Comparison of ENCODE assay signal across 21 mouse cellular contexts in genomic region chr2:35595102-35595501, GRCm38 (mm10). TPM values are rescaled to one million over a fixed set of nuclear protein-coding genes. Genes with fewer than 3 reads are reported as not detected.
DNase-seq lines count a peak whose midpoint lies in the region; ATAC-seq and TF ChIP-seq lines count a peak whose summit lies in the region.
"Had no signal": no experiment of that assay in that cellular context is flagged by ENCODE, and none has a peak within 500 bp of the region (broad histone marks: within the 10 kb centered on the region; RNA-seq: fewer than 3 reads in every experiment).

No protein-coding gene starts in this region.

- peaks cover 93% of the 10 kb centered on the region for H3K4me1 ChIP-seq in heart, embryonic 10.5 days
- H3K4me1 ChIP-seq in lung, embryonic 16.5 days (replicated peaks; ENCODE audit: control insufficient read depth, insufficient read depth, low read length) = peaks cover 66% of the 10 kb centered on the region
- 0 out of 2 replicates have a peak, but pooled peaks cover 4% of the 10 kb centered on the region for H3K4me1 ChIP-seq in intestine, postnatal 0 days (replicated peaks; ENCODE audit: control insufficient read depth, insufficient read depth, low read length)
- H3K4me1 ChIP-seq in stomach, postnatal 0 days (replicated peaks; ENCODE audit: control insufficient read depth, insufficient read depth) = 0 out of 2 replicates have a peak, but pooled peaks cover 3% of the 10 kb centered on the region

- peak overlapping the region; percentile 75 for H3K27ac ChIP-seq in heart, embryonic 10.5 days
- H3K27ac ChIP-seq in lung, embryonic 16.5 days (ENCODE audit: low read length) = peak overlapping the region; percentile 53
- no peak overlapping the region for H3K27ac ChIP-seq in intestine, postnatal 0 days (ENCODE audit: low read depth, low read length)
- no peak overlapping the region for H3K27ac ChIP-seq in stomach, postnatal 0 days (replicated peaks)
- H3K27ac ChIP-seq: hindbrain, embryonic 12.5 days; limb, embryonic 13.5 days had no signal

- no peak overlapping the region for H3K9ac ChIP-seq in lung, embryonic 16.5 days (ENCODE audit: low read length)
- H3K9ac ChIP-seq in intestine, postnatal 0 days (ENCODE audit: low read depth, low read length) = no peak overlapping the region
- no peak overlapping the region for H3K9ac ChIP-seq in stomach, postnatal 0 days (ENCODE audit: low read length)
- H3K9ac ChIP-seq: forebrain, postnatal 0 days; hindbrain, embryonic 12.5 days; limb, embryonic 13.5 days; liver, postnatal 0 days had no signal

- no peak overlapping the region for H3K4me2 ChIP-seq in lung, embryonic 16.5 days (ENCODE audit: low read depth, low read length)
- no peak overlapping the region for H3K4me2 ChIP-seq in intestine, postnatal 0 days (replicated peaks; ENCODE audit: low read depth)
- H3K4me2 ChIP-seq in stomach, postnatal 0 days (replicated peaks; ENCODE audit: low read depth) = no peak overlapping the region
- H3K4me2 ChIP-seq: hindbrain, embryonic 12.5 days; limb, embryonic 13.5 days; midbrain, embryonic 11.5 days had no signal

- H3K27me3 ChIP-seq in heart, embryonic 10.5 days (ENCODE audit: insufficient read depth, poor library complexity, severe bottlenecking) = no peaks in the 10 kb centered on the region
- no peaks in the 10 kb centered on the region for H3K27me3 ChIP-seq in lung, embryonic 16.5 days (ENCODE audit: control insufficient read depth, insufficient read depth, low read depth, low read length)
- no peaks in the 10 kb centered on the region for H3K27me3 ChIP-seq in intestine, postnatal 0 days (replicated peaks; ENCODE audit: control insufficient read depth, insufficient read depth, low read length)
- H3K27me3 ChIP-seq in stomach, postnatal 0 days (ENCODE audit: control insufficient read depth, insufficient read depth, low read length) = no peaks in the 10 kb centered on the region
- H3K27me3 ChIP-seq: hindbrain, embryonic 12.5 days; limb, embryonic 13.5 days had no signal

- no peak for DNase-seq in heart, embryonic 10.5 days (ENCODE audit: low spot score)
- no peak for DNase-seq in heart, adult 8-10 months (ENCODE audit: low spot score)
- DNase-seq in lung, postnatal 14 days = no peak
- peak; percentile 57 for DNase-seq in stomach, postnatal 0 days (ENCODE audit: low spot score)
- no peak for DNase-seq in ovary, postnatal 10 days (ENCODE audit: low spot score)
- no peak for DNase-seq in embryo, embryonic 10 days (ENCODE audit: low spot score)
- DNase-seq: cerebellum, adult 11 months; forebrain, postnatal 0 days; gastrocnemius, postnatal 14 days; layer of hippocampus, postnatal 36 days; liver, postnatal 0 days; right cerebral cortex, postnatal 14 days; thymus, adult 18-20 months had no signal

- H3K36me3 ChIP-seq in heart, embryonic 10.5 days = 0 out of 2 replicates have a peak, but pooled peaks cover 7% of the 10 kb centered on the region
- H3K36me3 ChIP-seq in lung, embryonic 16.5 days (ENCODE audit: control insufficient read depth, insufficient read depth, low read length) = no peaks in the 10 kb centered on the region
- H3K36me3 ChIP-seq in intestine, postnatal 0 days (ENCODE audit: control insufficient read depth, insufficient read depth) = no peaks in the 10 kb centered on the region
- no peaks in the 10 kb centered on the region for H3K36me3 ChIP-seq in stomach, postnatal 0 days (ENCODE audit: control insufficient read depth, insufficient read depth, low read length)
- H3K36me3 ChIP-seq: G1E; hindbrain, embryonic 12.5 days; limb, embryonic 13.5 days had no signal

- no peak for ATAC-seq in lung, embryonic 16.5 days (ENCODE audit: low read depth)
- peak; percentile 82 for ATAC-seq in intestine, postnatal 0 days
- ATAC-seq in stomach, postnatal 0 days (ENCODE audit: low FRiP score, low TSS enrichment) = peak; percentile 13; the same call in 1 of the 2 replicates
- ATAC-seq: activated CD4-positive, CD25-positive, alpha-beta regulatory T cell, adult 4 months; forebrain, postnatal 0 days; liver, postnatal 0 days had no signal

- no peak overlapping the region for H3K4me3 ChIP-seq in heart, embryonic 10.5 days
- H3K4me3 ChIP-seq in lung, embryonic 16.5 days (ENCODE audit: low read length) = no peak overlapping the region
- H3K4me3 ChIP-seq in intestine, postnatal 0 days (ENCODE audit: low read depth, low read length) = no peak overlapping the region
- no peak overlapping the region for H3K4me3 ChIP-seq in stomach, postnatal 0 days (ENCODE audit: low read depth, low read length)
- H3K4me3 ChIP-seq: hindbrain, embryonic 12.5 days; limb, embryonic 13.5 days; myocyte had no signal

- no peak for TF ChIP-seq EP300 in stomach, postnatal 0 days (optimal IDR thresholded peaks at IDR 0.05)

- TF ChIP-seq CTCF in intestine, postnatal 0 days (IDR thresholded peaks at IDR 0.05; ENCODE audit: low read depth) = no peak
- TF ChIP-seq CTCF in stomach, postnatal 0 days (IDR thresholded peaks at IDR 0.05; ENCODE audit: low read depth) = no peak

- no peaks in the 10 kb centered on the region for H3K9me3 ChIP-seq in heart, embryonic 10.5 days
- no peaks in the 10 kb centered on the region for H3K9me3 ChIP-seq in lung, embryonic 16.5 days (ENCODE audit: control insufficient read depth, low read length)
- no peaks in the 10 kb centered on the region for H3K9me3 ChIP-seq in intestine, postnatal 0 days (ENCODE audit: control insufficient read depth)
- no peaks in the 10 kb centered on the region for H3K9me3 ChIP-seq in stomach, postnatal 0 days (ENCODE audit: control insufficient read depth, low read length)
- H3K9me3 ChIP-seq: G1E; hindbrain, embryonic 12.5 days; limb, embryonic 13.5 days had no signal

- WGBS in heart, embryonic 10.5 days = 45% methylated on average over 1 of the region's 1 CpGs
- whole genome bisulfite sequencing in lung, embryonic 16.5 days = 47% methylated on average over 1 of the region's 1 CpGs
- 48% methylated on average over 1 of the region's 1 CpGs for WGBS in intestine, postnatal 0 days
- WGBS in stomach, postnatal 0 days = 54% methylated on average over 1 of the region's 1 CpGs

RNA-seq across cellular contexts. Expression of gene Dab2ip, which starts 37.0 kb away (rescaled TPM):
- polyA plus RNA-seq in heart, embryonic 10.5 days (2016; fragmentation: Nextera tagmentation; extraction: Ambion mirVana) = 47.6 and 49.0 TPM in 2 replicates
- 10 to 100 TPM; 41.4 to 47.5 (median 46.5) TPM for total RNA-seq in heart, adult 8-10 months (2022)
- polyA plus RNA-seq in lung, embryonic 16.5 days (2015; fragmentation: Nextera tagmentation; extraction: Ambion mirVana) = 30.9 and 34.2 TPM in 2 replicates
- 41.3 and 48.5 TPM in 2 replicates for polyA plus RNA-seq in intestine, postnatal 0 days (2015; fragmentation: Nextera tagmentation; extraction: Ambion mirVana)
- 46.4 and 48.1 TPM in 2 replicates for polyA plus RNA-seq in stomach, postnatal 0 days (2015; fragmentation: Nextera tagmentation; extraction: Ambion mirVana)

Comparison
In these comparisons a context has a peak if more than half of its experiments do, and no peak if none do; other contexts are left out.
1. H3K27ac ChIP-seq: peak in heart, embryonic 10.5 days (single experiment) and lung, embryonic 16.5 days (single experiment); none in intestine, postnatal 0 days (single experiment) and stomach, postnatal 0 days (single experiment).